In the genomic region with DNA sequence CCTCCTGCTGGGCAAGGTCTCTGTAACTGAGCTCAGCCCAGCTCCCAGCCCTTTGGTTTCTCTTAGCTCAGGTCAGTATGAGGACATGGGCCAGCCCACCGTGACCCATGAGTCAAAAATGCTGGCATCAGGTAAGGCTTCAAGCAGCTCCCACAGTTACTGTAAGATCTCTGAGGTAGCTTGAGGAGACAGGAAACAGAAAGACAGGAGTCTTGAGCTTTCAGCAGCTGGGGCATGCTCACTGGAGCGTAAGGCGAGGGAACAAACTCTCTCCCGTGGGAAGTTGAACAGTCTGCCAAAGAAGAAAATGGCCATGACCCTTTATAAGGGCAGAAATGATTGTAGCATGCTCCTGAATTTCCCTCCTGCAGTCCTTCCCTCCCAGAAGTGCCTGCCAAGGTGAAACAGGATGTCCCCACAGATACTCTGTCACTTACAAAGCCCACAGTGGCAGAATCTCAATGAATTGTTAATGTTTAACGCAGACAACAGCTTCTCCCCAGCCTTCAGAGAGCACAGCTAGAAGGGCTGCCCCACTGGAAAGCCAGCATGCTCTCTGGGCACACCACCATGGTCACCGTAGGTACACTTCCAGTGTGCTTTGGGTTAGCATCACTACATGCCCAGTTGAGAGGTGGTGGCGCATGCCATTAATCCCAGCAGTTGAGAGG, we compare ENCODE assay signal across 11 mouse cellular contexts. TPM values are rescaled to one million over a fixed set of nuclear protein-coding genes. Genes with fewer than 3 reads are reported as not detected.
DNase-seq lines count a peak whose midpoint lies in the region; ATAC-seq lines count a peak whose summit lies in the region.
"Had no signal": no experiment of that assay in that cellular context is flagged by ENCODE, and none has a peak within 500 bp of the region (broad histone marks: within the 10 kb centered on the region; RNA-seq: fewer than 3 reads in every experiment).

No protein-coding gene starts in this region.

- peaks cover 11% of the 10 kb centered on the region; the same call in 1 of the 2 replicates for H3K4me1 ChIP-seq in stomach, embryonic 16.5 days (ENCODE audit: control insufficient read depth, insufficient read depth, low read length)
- 0 out of 2 replicates have a peak, but pooled peaks cover 3% of the 10 kb centered on the region for H3K4me1 ChIP-seq in midbrain, embryonic 11.5 days (ENCODE audit: control insufficient read depth, insufficient read depth, low read length)

- no peaks in the 10 kb centered on the region for H3K27me3 ChIP-seq in stomach, embryonic 16.5 days (ENCODE audit: control insufficient read depth, insufficient read depth, low read length)
- no peaks in the 10 kb centered on the region for H3K27me3 ChIP-seq in midbrain, embryonic 11.5 days (ENCODE audit: control insufficient read depth, insufficient read depth, low read length)

- 51% methylated on average over 7 of the region's 7 CpGs for WGBS in stomach, embryonic 16.5 days
- 61% methylated on average over 7 of the region's 7 CpGs for WGBS in midbrain, embryonic 11.5 days

- DNase-seq in adrenal gland, adult 2 months = peak; percentile 60
- no peak for DNase-seq in adrenal gland, postnatal 10 days
- DNase-seq in ovary, postnatal 36 days (ENCODE audit: low spot score) = peak; percentile 21
- DNase-seq in ovary, postnatal 14 days (ENCODE audit: low spot score) = no peak
- peak; percentile 43 for DNase-seq in kidney, postnatal 10 days
- DNase-seq in MN1 (ENCODE audit: low spot score) = no peak
- no peak for DNase-seq in midbrain, embryonic 11.5 days (ENCODE audit: low spot score, missing footprints)
- DNase-seq: left cerebral cortex, postnatal 4 days; thymus, postnatal 14 days had no signal

- no peaks in the 10 kb centered on the region for H3K9me3 ChIP-seq in stomach, embryonic 16.5 days (replicated peaks; ENCODE audit: control insufficient read depth, low read length)
- no peaks in the 10 kb centered on the region for H3K9me3 ChIP-seq in midbrain, embryonic 11.5 days (ENCODE audit: control insufficient read depth, low read length)

- no peak for ATAC-seq in stomach, embryonic 16.5 days (ENCODE audit: insufficient read depth, low FRiP score)
- no peak for ATAC-seq in midbrain, embryonic 11.5 days (ENCODE audit: low FRiP score)
- ATAC-seq: inflammation-experienced regulatory T-cells, adult 6 months had no signal

- no peak overlapping the region for H3K9ac ChIP-seq in stomach, embryonic 16.5 days (ENCODE audit: low read length)
- H3K9ac ChIP-seq in midbrain, embryonic 11.5 days (ENCODE audit: low read length) = no peak overlapping the region

- no peak overlapping the region for H3K4me3 ChIP-seq in stomach, embryonic 16.5 days (replicated peaks; ENCODE audit: low read length)
- H3K4me3 ChIP-seq in midbrain, embryonic 11.5 days (ENCODE audit: low read depth, low read length) = no peak overlapping the region

- no peaks in the 10 kb centered on the region for H3K36me3 ChIP-seq in stomach, embryonic 16.5 days (ENCODE audit: control insufficient read depth, insufficient read depth, low read length)
- H3K36me3 ChIP-seq in midbrain, embryonic 11.5 days (ENCODE audit: control insufficient read depth, insufficient read depth, low read length) = no peaks in the 10 kb centered on the region

- no peak overlapping the region for H3K4me2 ChIP-seq in stomach, embryonic 16.5 days (ENCODE audit: low read depth, low read length)
- H3K4me2 ChIP-seq in midbrain, embryonic 11.5 days = no peak overlapping the region

- H3K27ac ChIP-seq in stomach, embryonic 16.5 days (ENCODE audit: low read length) = peak overlapping the region; percentile 2
- H3K27ac ChIP-seq in midbrain, embryonic 11.5 days (ENCODE audit: low read depth, low read length) = no peak overlapping the region

RNA-seq across cellular contexts. Expression of gene B4galt5, which starts 31.8 kb away (rescaled TPM):
- total RNA-seq in adrenal gland, adult 2 months (2021) = 100 to 1,000 TPM in 1 of 2 experiments, 10 to 100 TPM in 1; 92.7 to 113 TPM
- polyA plus RNA-seq in adrenal gland, adult 2 months (2012; rRNA removed) = 43.9 and 47.6 TPM in 2 replicates
- total RNA-seq in adrenal gland, postnatal 10 days (2021) = 10 to 100 TPM; 55.5 to 76.9 TPM
- polyA plus RNA-seq in stomach, embryonic 16.5 days (2015; fragmentation: Nextera tagmentation; extraction: Ambion mirVana) = 7.0 and 7.5 TPM in 2 replicates
- 15.0 and 19.8 TPM in 2 replicates for polyA plus RNA-seq in midbrain, embryonic 11.5 days (2014; fragmentation: Nextera tagmentation; extraction: Ambion mirVana)

RNA-seq across cellular contexts. Expression of gene Slc9a8, which starts 40.8 kb away (rescaled TPM):
- total RNA-seq in adrenal gland, adult 2 months (2021) = 10 to 100 TPM; 33.8 to 40.2 TPM
- 51.2 and 67.5 TPM in 2 replicates for polyA plus RNA-seq in adrenal gland, adult 2 months (2012; rRNA removed)
- 10 to 100 TPM; 28.8 to 37.0 TPM for total RNA-seq in adrenal gland, postnatal 10 days (2021)
- polyA plus RNA-seq in stomach, embryonic 16.5 days (2015; fragmentation: Nextera tagmentation; extraction: Ambion mirVana) = 21.5 and 21.7 TPM in 2 replicates
- polyA plus RNA-seq in midbrain, embryonic 11.5 days (2014; fragmentation: Nextera tagmentation; extraction: Ambion mirVana) = 15.1 and 17.2 TPM in 2 replicates

Comparison
In these comparisons a context has a peak if more than half of its experiments do, and no peak if none do; other contexts are left out.
1. DNase-seq: peak in adrenal gland, adult 2 months (single experiment), ovary, postnatal 36 days (single experiment) and kidney, postnatal 10 days (single experiment); none in adrenal gland, postnatal 10 days (single experiment), ovary, postnatal 14 days (single experiment), MN1 (single experiment) and midbrain, embryonic 11.5 days (single experiment).